Mouse (Mus musculus): ENCODE measurements around the gene Dclre1b. TPM values are rescaled to one million over a fixed set of nuclear protein-coding genes. Genes with fewer than 3 reads are reported as not detected.

Gene Dclre1b
- 1.1 TPM for polyA plus RNA-seq (2015; fragmentation: Illumina TruSeq; extraction: RNeasy Lipid Tissue Mini Kit (QIAGEN cat#74804); ENCODE audit: insufficient read depth, low read depth, low replicate concordance)

GRCm38 (mm10) chr3:103808891-103809798 lies at the start of gene Dclre1b, which contains the start of the genes Ap4b1 and Gm43064:
Dclre1b (minus strand) TSS chr3:103809444.
Ap4b1 (plus strand) TSS chr3:103809520.
Gm43064 (plus strand) TSS chr3:103809573.

GRCm38 (mm10) chr3:103832426-103832825 lies 23.2 kb upstream of the Dclre1b start, which contains the start of gene Bcl2l15:
Bcl2l15 (plus strand) TSS chr3:103832601.

GRCm38 (mm10) chr3:103791230-103792110 lies 17.8 kb downstream of the Dclre1b start, which contains the start of gene Hipk1:
Hipk1 (minus strand) TSS chr3:103791563.

Other genes starting within 250 kb of the Dclre1b start
- 0.18 TPM for gene Syt6, start 234.2 kb downstream of the Dclre1b start, polyA plus RNA-seq (2015; fragmentation: Illumina TruSeq; extraction: RNeasy Lipid Tissue Mini Kit (QIAGEN cat#74804); ENCODE audit: insufficient read depth, low read depth, low replicate concordance)
- not detected for gene Atg4a-ps, start 163.4 kb downstream of the Dclre1b start, polyA plus RNA-seq (2015; fragmentation: Illumina TruSeq; extraction: RNeasy Lipid Tissue Mini Kit (QIAGEN cat#74804); ENCODE audit: insufficient read depth, low read depth, low replicate concordance)
- 3.4 TPM for gene Olfml3, start 71.4 kb downstream of the Dclre1b start, polyA plus RNA-seq (2015; fragmentation: Illumina TruSeq; extraction: RNeasy Lipid Tissue Mini Kit (QIAGEN cat#74804); ENCODE audit: insufficient read depth, low read depth, low replicate concordance)
- gene Gm10964, start 70.1 kb downstream of the Dclre1b start, polyA plus RNA-seq (2015; fragmentation: Illumina TruSeq; extraction: RNeasy Lipid Tissue Mini Kit (QIAGEN cat#74804); ENCODE audit: insufficient read depth, low read depth, low replicate concordance): not detected
- gene Hipk1, start 17.9 kb downstream of the Dclre1b start, polyA plus RNA-seq (2015; fragmentation: Illumina TruSeq; extraction: RNeasy Lipid Tissue Mini Kit (QIAGEN cat#74804); ENCODE audit: insufficient read depth, low read depth, low replicate concordance): 9.3 TPM
- 5.3 TPM for gene Ap4b1, start 76 bp upstream of the Dclre1b start, polyA plus RNA-seq (2015; fragmentation: Illumina TruSeq; extraction: RNeasy Lipid Tissue Mini Kit (QIAGEN cat#74804); ENCODE audit: insufficient read depth, low read depth, low replicate concordance)
- gene Gm43064, start 129 bp upstream of the Dclre1b start, polyA plus RNA-seq (2015; fragmentation: Illumina TruSeq; extraction: RNeasy Lipid Tissue Mini Kit (QIAGEN cat#74804); ENCODE audit: insufficient read depth, low read depth, low replicate concordance): not detected
- not detected for gene Bcl2l15, start 23.2 kb upstream of the Dclre1b start, polyA plus RNA-seq (2015; fragmentation: Illumina TruSeq; extraction: RNeasy Lipid Tissue Mini Kit (QIAGEN cat#74804); ENCODE audit: insufficient read depth, low read depth, low replicate concordance)
- not detected for gene Ptpn22, start 50.4 kb upstream of the Dclre1b start, polyA plus RNA-seq (2015; fragmentation: Illumina TruSeq; extraction: RNeasy Lipid Tissue Mini Kit (QIAGEN cat#74804); ENCODE audit: insufficient read depth, low read depth, low replicate concordance)
- gene Rsbn1, start 104.7 kb upstream of the Dclre1b start, polyA plus RNA-seq (2015; fragmentation: Illumina TruSeq; extraction: RNeasy Lipid Tissue Mini Kit (QIAGEN cat#74804); ENCODE audit: insufficient read depth, low read depth, low replicate concordance): 2.3 TPM
- 6.7 TPM for gene Phtf1, start 158.7 kb upstream of the Dclre1b start, polyA plus RNA-seq (2015; fragmentation: Illumina TruSeq; extraction: RNeasy Lipid Tissue Mini Kit (QIAGEN cat#74804); ENCODE audit: insufficient read depth, low read depth, low replicate concordance)

Data from pancreas, adult 10 weeks (tissue).